Mouse (Mus musculus) intestine, postnatal 0 days (tissue): ENCODE measurements at regions not wholly inside any gene's neighbourhood (a gene's known extent, or its start where the extent isn't known, plus 50 kb on each side); places are given as distances from the start of the nearest gene placed in this dataset.

Experiments used
- ATAC-seq: fragments of 200-750 bp; cut with Nextera tagmentation; 2 replicates; pipeline ENCODE4 v1.8.0; 2017; ENCODE audit warnings: mild to moderate bottlenecking, moderate TSS enrichment, moderate library complexity
- H3K27ac ChIP-seq: fragments of 300-500 bp; sonication (generic); 2 replicates; pipeline ENCODE4 v1.5.1; 2014; ENCODE audit warnings: mild to moderate bottlenecking, low read depth, low read length, moderate library complexity
- H3K27me3 ChIP-seq: fragments of 300-500 bp; sonication (generic); replicated peaks from 2 replicates; pipeline ENCODE4 v1.6.1; 2014; ENCODE audit warnings: low read length, mixed read lengths; ENCODE audit not compliant: control insufficient read depth, insufficient read depth
- H3K36me3 ChIP-seq: fragments of 300-500 bp; sonication (generic); 2 replicates; pipeline ENCODE4 v1.6.1; 2014; ENCODE audit warnings: mild to moderate bottlenecking, moderate library complexity; ENCODE audit not compliant: control insufficient read depth, insufficient read depth
- H3K4me1 ChIP-seq: fragments of 300-500 bp; sonication (generic); replicated peaks from 2 replicates; pipeline ENCODE4 v1.6.1; 2014; ENCODE audit warnings: antibody characterized with exemption, low read length, mixed read lengths; ENCODE audit not compliant: control insufficient read depth, insufficient read depth
- H3K4me2 ChIP-seq: fragments of 300-500 bp; sonication (generic); replicated peaks from 2 replicates; pipeline ENCODE4 v1.6.1; 2014; ENCODE audit warnings: low read depth, mild to moderate bottlenecking, moderate library complexity
- H3K4me3 ChIP-seq: fragments of 300-500 bp; sonication (generic); 2 replicates; pipeline ENCODE4 v1.5.1; 2014; ENCODE audit warnings: low read depth, low read length
- H3K9ac ChIP-seq: fragments of 300-500 bp; sonication (generic); 2 replicates; pipeline ENCODE4 v1.6.1; 2014; ENCODE audit warnings: mild to moderate bottlenecking, low read depth, low read length
- H3K9me3 ChIP-seq: fragments of 300-500 bp; sonication (generic); 2 replicates; pipeline ENCODE4 v1.6.1; 2016; ENCODE audit warnings: mixed run types; ENCODE audit not compliant: control insufficient read depth
- CTCF ChIP-seq: sonication (generic); IDR thresholded peaks from 2 replicates; pipeline ENCODE4 v1.5.1; 2016; ENCODE audit warnings: low read depth, mild to moderate bottlenecking, control low read depth, antibody characterized with exemption, moderate library complexity
- WGBS: fragments of 180-500 bp; shearing (Covaris S2); extraction: QIAGEN DNeasy Blood & Tissue Kit; methylation state at CpG from one replicate; pipeline ENCODE4 v1.1.7; 2014; 5-methylcytosine and 5-hydroxymethylcytosine counted together

DNA sequence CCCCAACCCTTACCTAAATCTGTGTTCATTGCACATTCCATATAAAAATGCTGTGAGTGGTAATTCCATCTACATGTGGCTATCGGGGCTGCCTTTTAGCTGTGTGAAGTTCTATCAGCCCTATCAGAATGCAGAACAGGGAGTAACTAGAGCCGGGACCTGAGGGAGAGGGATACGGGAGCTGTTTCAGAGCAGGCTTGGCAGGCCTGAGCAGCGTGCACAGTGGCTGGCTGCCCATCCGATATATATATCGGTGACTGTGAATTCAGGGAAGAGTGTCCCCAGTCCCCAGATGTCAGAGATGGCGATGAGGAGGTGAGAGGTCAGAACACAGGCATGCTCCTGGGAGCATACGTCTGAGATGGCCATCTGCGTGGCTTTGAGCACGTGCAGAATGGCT lies 79.0 kb downstream of the Arl4c start:
- 79% methylated on average over 10 of the region's 10 CpGs for WGBS
- Histone ChIP-seq H3K36me3 (no peaks in the 10 kb centered on the region), H3K27ac (no peak overlapping the region), H3K4me1 (no peaks in the 10 kb centered on the region), H3K9ac (no peak overlapping the region), H3K9me3 (no peaks in the 10 kb centered on the region), H3K27me3 (no peaks in the 10 kb centered on the region), H3K4me3 (no peak overlapping the region), H3K4me2 (no peak overlapping the region)
- no peak for TF ChIP-seq CTCF
- ATAC-seq = no peak

DNA sequence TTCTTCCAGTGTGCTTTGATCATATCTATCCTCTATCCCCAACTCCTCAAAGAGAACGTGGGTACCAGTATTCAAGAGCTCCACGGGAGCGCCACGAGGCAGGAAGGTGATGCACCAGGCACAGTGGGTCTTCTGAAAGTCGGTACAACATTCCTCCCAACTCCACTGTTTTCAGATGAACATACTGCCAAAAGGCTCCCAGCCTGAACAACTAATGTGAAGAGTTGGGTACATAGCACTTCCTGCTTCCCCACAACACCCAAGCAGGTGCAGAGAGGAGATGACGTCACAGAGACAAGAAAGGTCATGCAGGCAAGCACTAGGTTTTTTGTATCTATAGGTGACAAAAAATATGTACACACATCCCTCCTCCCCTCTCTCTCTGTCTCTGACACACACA lies 79.7 kb downstream of the Arl4c start:
- ATAC-seq = no peak
- Histone ChIP-seq H3K4me2 (no peak overlapping the region), H3K4me1 (no peaks in the 10 kb centered on the region), H3K9me3 (no peaks in the 10 kb centered on the region), H3K36me3 (no peaks in the 10 kb centered on the region), H3K9ac (no peak overlapping the region), H3K4me3 (no peak overlapping the region), H3K27ac (no peak overlapping the region), H3K27me3 (no peaks in the 10 kb centered on the region)
- TF ChIP-seq CTCF = no peak
- WGBS = 79% methylated on average over 6 of the region's 6 CpGs

DNA sequence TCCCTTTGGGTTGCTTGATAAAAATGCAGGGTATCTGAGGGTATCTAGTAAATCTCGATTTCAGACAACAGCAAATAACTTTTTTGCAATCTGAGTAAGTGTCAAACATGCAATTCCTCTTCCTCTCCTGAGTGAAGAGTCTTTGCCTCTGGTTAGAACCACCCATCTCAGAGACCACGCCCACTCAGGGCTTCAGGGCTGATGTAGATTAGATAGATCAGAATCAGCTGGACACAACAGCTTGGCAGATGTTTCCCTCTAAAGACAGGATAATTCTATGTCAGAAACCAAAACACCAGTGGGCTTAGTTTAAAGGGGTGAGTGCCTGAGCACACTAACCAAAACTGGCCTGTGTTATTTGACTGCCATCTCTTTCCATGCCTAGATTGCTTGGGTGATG lies 80.8 kb downstream of the Arl4c start:
- Histone ChIP-seq H3K27me3 (no peaks in the 10 kb centered on the region), H3K4me3 (no peak overlapping the region), H3K4me1 (no peaks in the 10 kb centered on the region), H3K9ac (no peak overlapping the region), H3K9me3 (no peaks in the 10 kb centered on the region), H3K27ac (no peak overlapping the region), H3K4me2 (no peak overlapping the region), H3K36me3 (no peaks in the 10 kb centered on the region)
- TF ChIP-seq CTCF = no peak
- ATAC-seq = no peak
- 56% methylated on average over 2 of the region's 2 CpGs for WGBS

DNA sequence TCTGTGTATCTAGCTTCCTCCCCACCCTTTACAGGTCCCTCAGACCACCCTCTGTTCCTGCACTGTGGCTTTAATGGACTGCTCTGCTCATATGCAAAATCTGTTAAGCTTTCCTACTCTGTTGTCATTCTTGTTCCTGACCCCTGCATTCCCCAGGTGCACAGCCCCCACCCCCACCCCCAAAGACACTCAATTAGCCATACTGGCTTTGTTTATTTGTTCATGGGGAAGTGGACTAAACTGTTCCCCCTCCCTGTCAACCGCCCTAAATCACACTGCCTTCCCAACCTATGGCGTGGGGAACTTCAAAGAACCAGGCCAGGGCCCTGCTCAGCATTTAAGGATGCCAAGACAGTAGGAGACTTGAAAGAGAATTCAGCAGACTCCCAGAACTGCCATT lies 89.0 kb downstream of the Arl4c start:
- ATAC-seq = no peak
- Histone ChIP-seq H3K4me1 (no peaks in the 10 kb centered on the region), H3K4me2 (no peak overlapping the region), H3K4me3 (no peak overlapping the region), H3K27me3 (no peaks in the 10 kb centered on the region), H3K9me3 (no peaks in the 10 kb centered on the region), H3K27ac (no peak overlapping the region), H3K36me3 (no peaks in the 10 kb centered on the region), H3K9ac (no peak overlapping the region)
- TF ChIP-seq CTCF = no peak
- WGBS = 66% methylated on average over 2 of the region's 2 CpGs

DNA sequence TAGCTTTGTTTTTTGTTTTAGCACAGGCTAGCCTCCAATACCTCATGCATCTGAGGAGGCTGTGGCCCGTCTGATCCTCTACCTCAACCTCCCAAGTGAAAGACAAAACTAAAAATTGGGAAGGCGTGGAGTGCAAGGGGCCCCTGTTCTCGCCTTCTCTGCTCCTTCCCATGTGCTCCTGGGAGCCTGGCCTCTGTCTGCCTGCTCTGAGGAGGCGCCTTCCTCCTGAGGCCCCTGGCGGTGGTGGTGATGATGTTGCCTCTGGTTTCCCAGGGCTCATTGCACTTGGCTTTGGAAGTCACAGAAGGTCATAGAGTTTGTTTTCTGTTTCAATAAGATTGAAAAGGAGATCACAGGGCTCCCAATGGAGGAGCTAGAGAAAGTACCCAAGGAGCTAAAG lies 90.8 kb downstream of the Arl4c start:
- H3K4me3 ChIP-seq = no peak overlapping the region
- WGBS = 93% methylated on average over 5 of the region's 5 CpGs
- no peaks in the 10 kb centered on the region for H3K27me3 ChIP-seq
- no peak for TF ChIP-seq CTCF
- H3K27ac ChIP-seq = no peak overlapping the region
- H3K36me3 ChIP-seq = no peaks in the 10 kb centered on the region
- H3K9ac ChIP-seq = no peak overlapping the region
- no peak for ATAC-seq
- no peak overlapping the region for H3K4me2 ChIP-seq
- no peaks in the 10 kb centered on the region for H3K4me1 ChIP-seq
- no peaks in the 10 kb centered on the region for H3K9me3 ChIP-seq

DNA sequence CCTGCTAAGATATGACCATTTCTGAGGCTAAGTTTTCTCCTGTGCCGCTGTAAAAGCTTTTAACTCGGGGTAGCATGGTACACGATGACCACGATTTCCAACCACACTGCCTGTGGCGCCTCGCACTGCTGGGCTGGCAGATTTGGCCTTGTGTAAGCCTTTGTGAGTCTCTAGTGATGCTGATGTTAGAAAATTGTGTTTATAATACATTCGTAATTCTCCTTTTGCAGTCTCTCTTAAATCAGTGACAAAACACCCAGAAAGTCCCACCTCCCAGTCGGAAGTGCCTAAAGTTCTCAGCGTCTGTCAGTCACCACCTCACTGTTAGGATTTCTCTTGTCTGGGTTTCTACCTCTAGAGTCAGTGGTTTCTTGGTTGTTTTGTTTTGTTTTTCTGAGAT lies 91.2 kb downstream of the Arl4c start:
- Histone ChIP-seq H3K4me3 (no peak overlapping the region), H3K4me1 (no peaks in the 10 kb centered on the region), H3K27me3 (no peaks in the 10 kb centered on the region), H3K27ac (no peak overlapping the region), H3K9ac (no peak overlapping the region), H3K9me3 (no peaks in the 10 kb centered on the region), H3K4me2 (no peak overlapping the region), H3K36me3 (no peaks in the 10 kb centered on the region)
- ATAC-seq = no peak
- WGBS = 90% methylated on average over 9 of the region's 9 CpGs
- TF ChIP-seq CTCF = no peak

DNA sequence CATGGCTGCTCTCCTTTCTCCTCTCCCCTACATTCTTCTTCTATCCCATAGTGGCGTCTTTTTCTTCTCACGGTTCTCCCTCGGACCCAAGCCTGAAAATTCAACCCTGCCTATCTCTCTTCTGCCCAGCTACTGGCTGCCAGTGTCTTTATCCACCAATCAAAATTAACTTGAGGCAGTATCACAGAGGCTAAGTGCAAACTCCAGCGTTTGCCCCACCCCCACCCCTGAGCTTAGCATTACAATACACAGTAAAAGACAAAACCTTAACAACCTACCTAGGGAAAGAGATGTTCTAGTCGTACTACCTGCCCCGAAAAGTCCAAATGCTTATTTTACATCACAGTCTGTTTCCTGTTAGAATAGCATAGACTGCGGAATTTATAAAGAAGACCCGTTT lies 93.2 kb downstream of the Arl4c start:
- Histone ChIP-seq H3K27me3 (no peaks in the 10 kb centered on the region), H3K9me3 (no peaks in the 10 kb centered on the region), H3K4me2 (no peak overlapping the region), H3K4me3 (no peak overlapping the region), H3K9ac (no peak overlapping the region), H3K4me1 (no peaks in the 10 kb centered on the region), H3K27ac (no peak overlapping the region), H3K36me3 (no peaks in the 10 kb centered on the region)
- 54% methylated on average over 8 of the region's 8 CpGs for WGBS
- TF ChIP-seq CTCF = no peak
- ATAC-seq = no peak
